Mouse (Mus musculus) CH12.LX (cell line): Measurements from ENCODE around the gene 4930590J08Rik.

ENCODE experiments used
- CTCF ChIP-seq, 2 experiments: IDR thresholded peaks in 1 of 2; conservative IDR thresholded peaks in 1 of 2; 2 replicates each; pipeline ENCODE4 v1.5.1; 2011 to 2012; ENCODE audit warnings: low read depth in 2 of 2, low read length in 2 of 2, improper control_type of control experiment in 1 of 2, inconsistent platforms in 1 of 2, mild to moderate bottlenecking in 1 of 2, moderate library complexity in 1 of 2
- MAX ChIP-seq: IDR thresholded peaks from 2 replicates; pipeline ENCODE4 v1.6.1; 2011; ENCODE audit warnings: low read length, improper control_type of control experiment
- MAZ ChIP-seq: IDR thresholded peaks from 2 replicates; pipeline ENCODE4 v1.6.1; 2012; ENCODE audit warnings: low read depth, mild to moderate bottlenecking, inconsistent platforms, low read length, improper control_type of control experiment, moderate library complexity
- MEF2A ChIP-seq: IDR thresholded peaks from 2 replicates; pipeline ENCODE4 v1.6.1; 2014; ENCODE audit warnings: low read depth, mild to moderate bottlenecking, inconsistent platforms, low read length, improper control_type of control experiment, borderline replicate concordance
- POLR2A ChIP-seq: IDR thresholded peaks from 2 replicates; pipeline ENCODE4 v1.6.1; 2011; ENCODE audit warnings: low read depth, mild to moderate bottlenecking, improper control_type of control experiment, low read length
- SMC3 ChIP-seq: IDR thresholded peaks from 2 replicates; pipeline ENCODE4 v1.6.1; 2011; ENCODE audit warnings: low read depth, low read length, improper control_type of control experiment
- TCF12 ChIP-seq: IDR thresholded peaks from 2 replicates; pipeline ENCODE4 v1.6.1; 2014; ENCODE audit warnings: low read depth, mild to moderate bottlenecking, inconsistent platforms, low read length, improper control_type of control experiment

GRCm38 (mm10) chr6:91996072-91996471, 93.5 kb downstream of the 4930590J08Rik start:
- TF ChIP-seq POLR2A, result no peak
- no peak for TF ChIP-seq MAX
- no peak for TF ChIP-seq MEF2A
- no peak for TF ChIP-seq TCF12
- no peak for TF ChIP-seq MAZ
- no peak for TF ChIP-seq SMC3
- no peak for TF ChIP-seq CTCF (conservative IDR thresholded peaks at IDR 0.05 in 1 of 2, IDR thresholded peaks at IDR 0.05 in 1 of 2; ENCODE audit: low read depth in 2 of 2, low read length in 2 of 2)
